Mouse (Mus musculus) intestine, embryonic 15.5 days (tissue): ENCODE results near the gene Adck1. TPM values are rescaled to one million over a fixed set of nuclear protein-coding genes. Genes with fewer than 3 reads are reported as not detected.

ENCODE experiments used
- polyA plus RNA-seq: library from polyadenylated mRNA; unstranded; fragments of >200 nt; fragmentation: Nextera tagmentation; extraction: Ambion mirVana; gene quantifications from 2 replicates; pipeline ENCODE4 v1.2.1, GENCODE M21; 2015

Gene Adck1
- polyA plus RNA-seq, 1 experiment from 2014 or later = 15.3 TPM

Other genes starting within 250 kb of the Adck1 start
- not detected in 2 replicates for gene Gm10436, start 178.4 kb upstream of the Adck1 start, polyA plus RNA-seq
- gene Gm8332, start 110.5 kb upstream of the Adck1 start, polyA plus RNA-seq = not detected in 2 replicates
- gene Gm5662, start 86.1 kb upstream of the Adck1 start, polyA plus RNA-seq = not detected in 2 replicates
- not detected in 2 replicates for gene Gm5039, start 36.5 kb upstream of the Adck1 start, polyA plus RNA-seq